Mouse (Mus musculus) kidney, adult 2 months (tissue): ENCODE measurements around the gene Itgad.

Source experiments
- CTCF ChIP-seq: fragments of 200-500 bp; conservative IDR thresholded peaks from 2 replicates; pipeline ENCODE4 v1.5.1; 2011; ENCODE audit warnings: low read depth, mild to moderate bottlenecking, control low read depth, low read length, moderate library complexity, mixed read lengths; ENCODE audit not compliant: insufficient read depth, insufficient read length
- POLR2A ChIP-seq: fragments of 200-500 bp; IDR thresholded peaks from one replicate; pipeline ENCODE4 v1.6.1; 2011; ENCODE audit warnings: low read depth, low read length, control low read depth

DNA sequence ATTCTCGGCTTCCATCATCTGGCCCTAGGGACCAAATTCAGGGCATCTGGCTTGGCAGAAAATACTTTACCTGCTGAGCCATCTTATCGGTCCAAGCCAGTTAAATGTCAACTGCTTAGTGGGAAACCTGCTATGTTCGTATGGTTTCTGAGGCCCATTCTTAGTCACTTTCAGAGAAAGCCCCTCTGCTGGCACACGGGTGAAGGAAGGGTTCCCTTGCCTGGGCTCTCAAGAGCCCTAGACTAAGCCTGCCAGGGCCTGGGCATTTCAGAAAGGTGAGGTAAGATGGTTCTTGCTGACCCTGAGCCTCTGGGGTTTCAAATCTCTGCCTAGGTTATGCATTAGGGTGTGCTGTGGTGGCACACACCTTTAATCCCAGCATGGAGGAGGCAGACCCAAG is 91.4 kb downstream of the Itgad start:
- TF ChIP-seq CTCF (no peak), POLR2A (no peak)
